Mouse (Mus musculus) frontal cortex, adult 2 months (tissue): ENCODE measurements around the gene Klhl32. TPM values are rescaled to one million over a fixed set of nuclear protein-coding genes. Genes with fewer than 3 reads are reported as not detected.
"Not testable (repeated sequence)": the region's sequence is repeated elsewhere in the genome, so short reads cannot be mapped to it uniquely, and the experiment has no call there.

Source experiments
- DNase-seq, 2 experiments: peaks; one replicate each; pipeline ENCODE4 v3.0.0; 2022; ENCODE audit warnings: low spot score in 1 of 2; ENCODE audit errors: extremely low spot score in 1 of 2
- polyA plus RNA-seq: library from polyadenylated mRNA; depleted of rRNA; stranded (reverse); fragments of >200 nt; gene quantifications from 2 replicates; pipeline ENCODE4 v1.2.3, GENCODE M21; 2012

The Klhl32 gene
- polyA plus RNA-seq, 1 experiment: 6.7 TPM

- not testable (repeated sequence) for DNase-seq
Measured at GRCm38 (mm10) chr4:24644735-24645134, 206.2 kb downstream of the Klhl32 start.

GRCm38 (mm10) chr4:24642306-24642705, 208.6 kb downstream of the Klhl32 start:
- no peak for DNase-seq

GRCm38 (mm10) chr4:24631177-24631911, 219.6 kb downstream of the Klhl32 start:
- peak in 1 of 2 experiments; percentile 11 for DNase-seq

GRCm38 (mm10) chr4:24630430-24630829, 220.5 kb downstream of the Klhl32 start:
- no peak for DNase-seq

GRCm38 (mm10) chr4:24627871-24628270, 223.1 kb downstream of the Klhl32 start:
- no peak for DNase-seq

GRCm38 (mm10) chr4:24626686-24627085, 224.2 kb downstream of the Klhl32 start:
- DNase-seq: no peak

- no peak for DNase-seq
Measured at GRCm38 (mm10) chr4:24625951-24626584, 224.9 kb downstream of the Klhl32 start.

- peak; percentile 30 to 74 for DNase-seq
Measured at GRCm38 (mm10) chr4:24621422-24622187, 229.3 kb downstream of the Klhl32 start.

- DNase-seq: peak in 1 of 2 experiments; percentile 14
Measured at GRCm38 (mm10) chr4:24620440-24620839, 230.5 kb downstream of the Klhl32 start.

GRCm38 (mm10) chr4:24620005-24620404, 230.9 kb downstream of the Klhl32 start:
- no peak for DNase-seq

- no peak for DNase-seq
Measured at GRCm38 (mm10) chr4:24609564-24609963, 241.4 kb downstream of the Klhl32 start.

- DNase-seq: no peak
Measured at GRCm38 (mm10) chr4:24609085-24609484, 241.8 kb downstream of the Klhl32 start.

- DNase-seq: no peak
Measured at GRCm38 (mm10) chr4:24601711-24602110, 249.2 kb downstream of the Klhl32 start.

GRCm38 (mm10) chr4:24598637-24599036, 252.3 kb downstream of the Klhl32 start:
- no peak for DNase-seq

- DNase-seq: no peak
Measured at GRCm38 (mm10) chr4:24596942-24597611, 253.8 kb downstream of the Klhl32 start.

- no peak for DNase-seq
Measured at GRCm38 (mm10) chr4:24594824-24595223, 256.1 kb downstream of the Klhl32 start.

- no peak for DNase-seq
Measured at GRCm38 (mm10) chr4:24583997-24584396, 266.9 kb downstream of the Klhl32 start.

- no peak for DNase-seq
Measured at GRCm38 (mm10) chr4:24582295-24582694, 268.6 kb downstream of the Klhl32 start.

- DNase-seq: no peak
Measured at GRCm38 (mm10) chr4:24577594-24577993, 273.3 kb downstream of the Klhl32 start.

GRCm38 (mm10) chr4:24574276-24574675, 276.6 kb downstream of the Klhl32 start:
- peak; percentile 60 to 96 for DNase-seq
